Mouse (Mus musculus): Measurements from ENCODE around the gene Tnni1. TPM values are rescaled to one million over a fixed set of nuclear protein-coding genes. Genes with fewer than 3 reads are reported as not detected.
A peak's percentile ranks its signal among the peaks of the same experiment; 100 is the strongest.

Tnni1 gene
- polyA plus RNA-seq, 1 experiment from 2014 or later: 4.1 TPM

DNA sequence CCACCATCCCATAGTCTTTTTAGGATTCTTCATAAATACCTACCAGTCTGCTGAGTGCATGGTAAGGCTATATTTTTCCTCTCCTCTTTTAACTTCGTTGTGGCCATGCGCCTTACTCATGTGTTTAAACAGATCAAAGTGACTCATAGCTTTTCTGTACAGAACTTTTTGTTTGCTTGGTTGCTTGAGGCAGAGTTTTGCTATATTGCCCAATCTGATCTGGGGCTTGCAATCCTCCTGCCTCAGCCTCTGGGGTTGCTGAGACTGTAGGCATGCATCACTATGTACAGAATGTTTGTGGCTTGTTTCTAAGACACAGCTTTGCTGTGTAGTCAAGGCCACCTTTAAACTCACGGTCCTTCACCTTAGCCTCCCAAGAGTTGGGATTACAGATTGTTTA is 23.3 kb upstream of the Tnni1 start:
- 77% methylated on average over 3 of the region's 3 CpGs for whole genome bisulfite sequencing
- TF ChIP-seq CTCF (IDR thresholded peaks at IDR 0.05; ENCODE audit: low read depth): no peak
- Histone ChIP-seq H3K4me3 (ENCODE audit: low read depth, low read length) (no peak overlapping the region), H3K4me1 (replicated peaks; ENCODE audit: control insufficient read depth, insufficient read depth, low read length) (no peaks in the 10 kb centered on the region), H3K9me3 (ENCODE audit: control insufficient read depth) (no peaks in the 10 kb centered on the region), H3K9ac (ENCODE audit: low read depth, low read length) (no peak overlapping the region), H3K27me3 (replicated peaks; ENCODE audit: control insufficient read depth, insufficient read depth, low read length) (no peaks in the 10 kb centered on the region), H3K4me2 (replicated peaks; ENCODE audit: low read depth) (no peak overlapping the region), H3K36me3 (ENCODE audit: control insufficient read depth, insufficient read depth) (peaks cover 13% of the 10 kb centered on the region), H3K27ac (ENCODE audit: low read depth, low read length) (no peak overlapping the region)
- no peak for ATAC-seq

GRCm38 (mm10) chr1:135757287-135757686 is 21.9 kb upstream of the Tnni1 start:
- Histone ChIP-seq H3K4me3 (ENCODE audit: low read depth, low read length) (no peak overlapping the region), H3K9ac (ENCODE audit: low read depth, low read length) (no peak overlapping the region), H3K9me3 (ENCODE audit: control insufficient read depth) (no peaks in the 10 kb centered on the region), H3K27ac (ENCODE audit: low read depth, low read length) (no peak overlapping the region), H3K4me2 (replicated peaks; ENCODE audit: low read depth) (no peak overlapping the region), H3K27me3 (replicated peaks; ENCODE audit: control insufficient read depth, insufficient read depth, low read length) (no peaks in the 10 kb centered on the region), H3K36me3 (ENCODE audit: control insufficient read depth, insufficient read depth) (no peaks in the 10 kb centered on the region), H3K4me1 (replicated peaks; ENCODE audit: control insufficient read depth, insufficient read depth, low read length) (no peaks in the 10 kb centered on the region)
- no peak for ATAC-seq
- no peak for TF ChIP-seq CTCF (IDR thresholded peaks at IDR 0.05; ENCODE audit: low read depth)
- whole genome bisulfite sequencing: 63% methylated on average over 8 of the region's 8 CpGs

DNA sequence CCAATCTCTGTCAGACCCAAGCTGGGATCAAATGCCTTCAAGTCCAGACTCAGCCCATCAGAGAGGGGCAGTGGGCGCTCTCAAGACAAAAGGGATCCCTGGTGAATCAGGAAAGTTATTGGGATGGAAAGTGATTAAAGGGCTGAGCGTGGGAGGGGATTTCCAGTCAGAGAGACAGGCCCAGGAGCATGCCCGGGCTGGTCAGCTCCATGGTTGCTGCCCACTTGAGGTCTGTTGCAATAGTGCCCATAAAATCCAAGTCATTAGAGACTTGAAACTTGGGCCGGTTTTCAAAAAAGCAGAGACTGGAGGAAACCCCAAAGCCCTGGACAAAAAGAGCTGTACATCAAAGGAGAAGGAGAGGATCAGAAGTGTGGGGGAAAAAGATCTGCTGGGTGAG is 19.5 kb upstream of the Tnni1 start:
- H3K4me1 ChIP-seq (replicated peaks; ENCODE audit: control insufficient read depth, insufficient read depth, low read length): no peaks in the 10 kb centered on the region
- 78% methylated on average over 4 of the region's 4 CpGs for WGBS
- no peak for TF ChIP-seq CTCF (IDR thresholded peaks at IDR 0.05; ENCODE audit: low read depth)
- ATAC-seq: no peak
- no peak overlapping the region for H3K9ac ChIP-seq (ENCODE audit: low read depth, low read length)
- no peaks in the 10 kb centered on the region for H3K27me3 ChIP-seq (replicated peaks; ENCODE audit: control insufficient read depth, insufficient read depth, low read length)
- H3K4me3 ChIP-seq (ENCODE audit: low read depth, low read length): no peak overlapping the region
- H3K9me3 ChIP-seq (ENCODE audit: control insufficient read depth): no peaks in the 10 kb centered on the region
- no peak overlapping the region for H3K27ac ChIP-seq (ENCODE audit: low read depth, low read length)
- H3K36me3 ChIP-seq (ENCODE audit: control insufficient read depth, insufficient read depth): no peaks in the 10 kb centered on the region
- no peak overlapping the region for H3K4me2 ChIP-seq (replicated peaks; ENCODE audit: low read depth)

GRCm38 (mm10) chr1:135760216-135760615 is 19.0 kb upstream of the Tnni1 start:
- Histone ChIP-seq H3K9me3 (ENCODE audit: control insufficient read depth) (no peaks in the 10 kb centered on the region), H3K9ac (ENCODE audit: low read depth, low read length) (no peak overlapping the region), H3K4me2 (replicated peaks; ENCODE audit: low read depth) (no peak overlapping the region), H3K27ac (ENCODE audit: low read depth, low read length) (no peak overlapping the region), H3K36me3 (ENCODE audit: control insufficient read depth, insufficient read depth) (no peaks in the 10 kb centered on the region), H3K27me3 (replicated peaks; ENCODE audit: control insufficient read depth, insufficient read depth, low read length) (no peaks in the 10 kb centered on the region), H3K4me3 (ENCODE audit: low read depth, low read length) (no peak overlapping the region), H3K4me1 (replicated peaks; ENCODE audit: control insufficient read depth, insufficient read depth, low read length) (no peaks in the 10 kb centered on the region)
- WGBS: 55% methylated on average over 8 of the region's 8 CpGs
- no peak for ATAC-seq
- TF ChIP-seq CTCF (IDR thresholded peaks at IDR 0.05; ENCODE audit: low read depth): peak; percentile 58

GRCm38 (mm10) chr1:135761728-135762127 is 17.5 kb upstream of the Tnni1 start:
- Histone ChIP-seq H3K36me3 (ENCODE audit: control insufficient read depth, insufficient read depth) (no peaks in the 10 kb centered on the region), H3K27me3 (replicated peaks; ENCODE audit: control insufficient read depth, insufficient read depth, low read length) (peaks cover 6% of the 10 kb centered on the region; the same call in 1 of the 2 replicates), H3K9ac (ENCODE audit: low read depth, low read length) (no peak overlapping the region), H3K9me3 (ENCODE audit: control insufficient read depth) (no peaks in the 10 kb centered on the region), H3K4me3 (ENCODE audit: low read depth, low read length) (no peak overlapping the region), H3K4me1 (replicated peaks; ENCODE audit: control insufficient read depth, insufficient read depth, low read length) (peaks cover 3% of the 10 kb centered on the region; the same call in 1 of the 2 replicates), H3K27ac (ENCODE audit: low read depth, low read length) (no peak overlapping the region), H3K4me2 (replicated peaks; ENCODE audit: low read depth) (no peak overlapping the region)
- 84% methylated on average over 5 of the region's 5 CpGs for WGBS
- TF ChIP-seq CTCF (IDR thresholded peaks at IDR 0.05; ENCODE audit: low read depth): no peak
- ATAC-seq: no peak

- no peaks in the 10 kb centered on the region for H3K9me3 ChIP-seq (ENCODE audit: control insufficient read depth)
- H3K27ac ChIP-seq (ENCODE audit: low read depth, low read length): no peak overlapping the region
- no peak for ATAC-seq
- TF ChIP-seq CTCF (IDR thresholded peaks at IDR 0.05; ENCODE audit: low read depth): no peak
- no peak overlapping the region for H3K4me3 ChIP-seq (ENCODE audit: low read depth, low read length)
- no peak overlapping the region for H3K4me2 ChIP-seq (replicated peaks; ENCODE audit: low read depth)
- no peaks in the 10 kb centered on the region for H3K36me3 ChIP-seq (ENCODE audit: control insufficient read depth, insufficient read depth)
- H3K27me3 ChIP-seq (replicated peaks; ENCODE audit: control insufficient read depth, insufficient read depth, low read length): peaks cover 6% of the 10 kb centered on the region; the same call in 1 of the 2 replicates
- H3K4me1 ChIP-seq (replicated peaks; ENCODE audit: control insufficient read depth, insufficient read depth, low read length): peaks cover 6% of the 10 kb centered on the region; the same call in 1 of the 2 replicates
- 70% methylated on average over 9 of the region's 9 CpGs for WGBS
- H3K9ac ChIP-seq (ENCODE audit: low read depth, low read length): no peak overlapping the region
These were observed 15.6 kb upstream of the Tnni1 start for GRCm38 (mm10) chr1:135763503-135764205.

Measured in intestine, postnatal 0 days (tissue).